Mouse (Mus musculus) lung, adult 2 months (tissue): ENCODE data around the gene Agtpbp1. TPM values are rescaled to one million over a fixed set of nuclear protein-coding genes. Genes with fewer than 3 reads are reported as not detected.

Experiments
- DNase-seq: peaks from one replicate; pipeline ENCODE4 v3.0.0; 2022
- H3K4me1 ChIP-seq: fragments of 200-500 bp; 2 replicates; pipeline ENCODE4 v1.6.1; 2011; ENCODE audit warnings: low read length; ENCODE audit not compliant: control insufficient read depth, insufficient read depth
- H3K4me3 ChIP-seq: fragments of 200-500 bp; replicated peaks from 2 replicates; pipeline ENCODE3; 2011; ENCODE audit warnings: low read depth, mild to moderate bottlenecking, control low read depth, low read length; ENCODE audit errors: extremely low read depth
- CTCF ChIP-seq: fragments of 200-500 bp; IDR thresholded peaks from 2 replicates; pipeline ENCODE4 v1.5.1; 2011; ENCODE audit warnings: mild to moderate bottlenecking, low read length, control low read depth; ENCODE audit not compliant: insufficient read depth
- POLR2A ChIP-seq: fragments of 200-500 bp; IDR thresholded peaks from 2 replicates; pipeline ENCODE4 v1.6.1; 2011; ENCODE audit warnings: low read depth, mild to moderate bottlenecking, control low read depth, low read length, borderline replicate concordance; ENCODE audit errors: extremely low read depth
- WGBS: fragments of 180-500 bp; shearing (Covaris S2); methylation state at CpG from one replicate; pipeline ENCODE4 v1.1.7; 2018; 5-methylcytosine and 5-hydroxymethylcytosine counted together
- polyA plus RNA-seq: library from polyadenylated mRNA; depleted of rRNA; stranded (reverse); fragments of >200 nt; gene quantifications from 2 replicates; pipeline ENCODE4 v1.2.3, GENCODE M21; 2012

The Agtpbp1 gene
- polyA plus RNA-seq, 1 experiment = 9.9 TPM

DNA sequence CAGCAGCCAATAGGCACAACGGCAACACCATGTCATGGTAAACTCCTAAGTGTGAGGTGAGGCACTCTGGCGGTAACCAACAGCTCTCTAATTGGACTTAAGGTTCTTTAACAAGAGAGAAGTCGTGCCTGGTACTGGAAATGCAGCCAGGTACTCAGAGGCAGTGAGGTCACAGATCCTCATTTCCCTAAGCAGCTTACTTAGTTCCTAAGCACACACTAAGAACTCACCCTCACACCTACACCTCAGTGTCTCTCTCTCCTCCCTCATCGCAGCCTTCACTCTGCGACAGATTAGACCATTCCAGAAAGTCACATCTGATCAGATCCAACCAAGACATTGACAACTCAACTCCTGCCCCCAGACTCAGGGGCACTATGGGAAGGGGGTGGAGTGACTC lies 45.0 kb downstream of the Agtpbp1 start:
- no peak overlapping the region for H3K4me3 ChIP-seq
- no peak for DNase-seq
- H3K4me1 ChIP-seq = no peaks in the 10 kb centered on the region
- 71% methylated on average over 5 of the region's 5 CpGs for WGBS
- TF ChIP-seq POLR2A = no peak
- no peak for TF ChIP-seq CTCF

DNA sequence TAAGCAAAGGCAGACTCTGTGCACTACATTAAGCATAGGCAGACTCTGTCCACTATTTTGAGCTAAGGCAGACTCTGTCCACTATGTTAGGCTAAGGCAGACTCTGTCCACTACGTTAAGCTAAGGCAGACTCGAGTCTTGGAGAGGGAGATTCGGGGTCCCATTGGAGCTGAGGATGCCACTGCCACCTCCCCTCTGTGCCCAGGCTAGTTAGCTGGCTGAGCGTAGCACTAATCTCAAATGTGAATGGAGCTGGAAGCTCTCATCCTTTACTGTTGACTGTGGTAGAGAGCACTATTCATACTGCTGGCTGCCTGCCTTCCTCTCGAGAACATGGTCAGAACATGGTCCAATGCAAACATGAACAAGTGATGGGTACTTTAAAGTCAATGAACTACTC lies 46.4 kb downstream of the Agtpbp1 start:
- TF ChIP-seq CTCF = no peak
- no peak for TF ChIP-seq POLR2A
- no peak overlapping the region for H3K4me3 ChIP-seq
- no peak for DNase-seq
- 83% methylated on average over 5 of the region's 5 CpGs for WGBS
- H3K4me1 ChIP-seq = no peaks in the 10 kb centered on the region

DNA sequence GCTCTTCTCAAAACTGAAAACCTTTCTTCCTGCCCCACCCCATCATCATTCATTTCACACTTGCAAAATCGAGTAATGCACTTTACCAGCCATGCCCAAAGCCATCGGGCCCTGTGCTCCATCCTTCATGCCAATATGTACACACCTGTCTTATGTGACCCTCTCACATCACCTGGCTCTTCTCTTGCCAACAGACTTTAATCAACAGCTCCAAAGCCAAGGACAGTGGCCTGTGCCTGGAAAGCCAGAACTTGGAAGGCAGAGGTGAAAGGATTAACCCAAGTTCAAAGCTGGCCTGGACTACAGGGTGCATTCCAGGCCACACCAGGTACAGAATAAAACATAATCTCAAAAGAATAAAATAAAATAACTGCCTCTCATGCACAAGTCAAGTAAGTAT lies 48.4 kb downstream of the Agtpbp1 start:
- Histone ChIP-seq H3K4me3 (no peak overlapping the region), H3K4me1 (no peaks in the 10 kb centered on the region)
- DNase-seq = no peak
- no peak for TF ChIP-seq CTCF
- no peak for TF ChIP-seq POLR2A
- 50% methylated on average over 2 of the region's 2 CpGs for WGBS

DNA sequence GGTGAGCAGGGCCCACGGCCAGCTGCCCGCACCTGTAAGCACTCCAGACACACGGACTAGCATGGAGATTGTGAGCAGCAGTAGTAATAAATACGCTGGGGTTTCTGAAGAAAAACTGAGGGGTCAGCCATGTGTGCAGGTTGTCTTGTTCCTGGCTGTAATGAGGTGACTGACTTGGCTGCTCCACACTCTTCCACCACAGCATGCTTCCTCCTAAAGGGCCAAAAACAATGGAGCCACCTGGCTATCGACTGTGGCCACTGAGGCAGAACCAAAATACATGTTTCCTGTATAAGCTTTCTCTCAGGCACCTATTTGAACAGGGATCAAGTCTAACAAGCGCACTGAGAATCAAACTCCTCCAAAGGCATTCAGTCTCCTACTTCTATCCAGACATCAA lies 49.3 kb downstream of the Agtpbp1 start:
- Histone ChIP-seq H3K4me1 (no peaks in the 10 kb centered on the region), H3K4me3 (no peak overlapping the region)
- DNase-seq = no peak
- TF ChIP-seq CTCF (no peak), POLR2A (no peak)
- WGBS = 81% methylated on average over 6 of the region's 6 CpGs

DNA sequence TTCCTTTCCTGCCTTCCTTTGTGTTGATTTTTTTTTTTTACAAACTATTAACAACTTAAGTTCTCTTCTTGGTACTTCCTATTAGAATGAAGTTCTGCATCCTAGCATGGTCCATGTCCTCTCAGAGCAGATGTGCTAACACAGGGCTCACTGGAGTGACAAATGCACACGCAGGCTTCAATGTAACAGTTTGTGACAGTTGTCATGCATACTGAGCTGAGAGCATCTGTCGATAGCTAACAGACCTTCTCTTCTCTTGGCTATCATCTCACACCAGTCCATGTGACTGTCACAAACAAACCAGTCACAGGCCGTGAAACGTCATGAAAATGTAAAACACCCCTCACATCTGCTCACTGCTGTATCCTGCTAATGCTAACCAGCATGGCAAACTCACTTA lies 50.7 kb downstream of the Agtpbp1 start:
- TF ChIP-seq CTCF (no peak), POLR2A (no peak)
- WGBS = 86% methylated on average over 4 of the region's 4 CpGs
- Histone ChIP-seq H3K4me1 (no peaks in the 10 kb centered on the region), H3K4me3 (no peak overlapping the region)
- DNase-seq = no peak

DNA sequence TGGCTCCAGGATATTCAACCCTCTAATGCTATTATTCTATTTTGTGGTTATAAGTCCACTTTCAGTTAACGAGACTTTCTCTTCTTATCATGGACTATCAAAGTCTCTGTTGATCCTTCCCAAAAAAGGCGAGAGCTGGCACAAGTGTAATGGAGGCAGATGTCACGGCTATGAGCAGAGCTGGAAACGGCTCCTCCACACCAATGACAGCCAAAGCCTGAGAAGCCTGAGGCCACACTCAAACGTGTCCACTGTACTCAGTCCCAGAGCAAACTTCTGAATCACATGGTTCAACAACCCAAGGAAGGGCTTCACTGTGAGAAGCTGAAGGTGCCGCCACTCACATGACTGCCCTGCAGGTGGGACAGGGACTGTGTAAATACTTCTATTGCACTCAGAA lies 51.7 kb downstream of the Agtpbp1 start:
- TF ChIP-seq CTCF (no peak), POLR2A (no peak)
- DNase-seq = no peak
- Histone ChIP-seq H3K4me1 (no peaks in the 10 kb centered on the region), H3K4me3 (no peak overlapping the region)
- 65% methylated on average over 6 of the region's 6 CpGs for WGBS

DNA sequence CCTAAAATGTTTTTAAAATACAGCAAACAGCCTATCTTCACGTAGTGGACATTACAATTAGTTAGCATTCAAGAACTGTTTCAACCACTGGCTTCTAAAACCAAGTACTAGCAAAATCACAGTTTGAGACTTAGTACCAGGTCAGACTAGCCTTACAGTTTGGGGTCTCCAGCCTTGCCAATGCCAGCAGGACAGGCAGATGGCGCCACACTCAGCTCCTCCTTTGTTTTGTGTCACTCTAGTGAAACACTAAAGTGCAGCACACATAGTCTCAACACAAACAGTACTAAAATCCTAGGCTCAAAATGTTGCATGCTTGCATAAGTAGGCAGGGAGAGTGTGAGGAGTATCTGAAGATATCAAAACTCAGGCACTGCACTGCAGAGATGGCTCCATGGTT lies 53.8 kb downstream of the Agtpbp1 start:
- WGBS = 79% methylated on average over 2 of the region's 2 CpGs
- no peak for DNase-seq
- peak; percentile 51 for TF ChIP-seq CTCF
- no peak for TF ChIP-seq POLR2A
- Histone ChIP-seq H3K4me1 (no peaks in the 10 kb centered on the region), H3K4me3 (no peak overlapping the region)

DNA sequence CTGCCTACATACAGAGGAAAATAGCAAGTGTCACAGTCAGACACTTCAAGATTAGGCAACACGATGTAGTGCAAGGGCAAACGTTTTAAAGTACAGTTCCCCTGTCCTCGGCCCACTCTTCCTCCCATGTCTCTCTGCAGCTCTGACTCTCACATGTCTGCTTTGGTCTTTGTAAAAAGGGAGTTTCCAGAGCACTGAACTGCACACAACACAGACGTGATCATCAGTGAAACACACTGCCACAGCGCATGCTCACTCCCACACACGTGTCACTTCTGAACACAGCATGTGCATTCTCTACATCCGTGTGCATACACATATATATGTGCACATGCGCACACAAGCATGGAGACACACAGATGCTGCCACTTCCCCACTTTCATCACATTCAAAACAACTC lies 54.5 kb downstream of the Agtpbp1 start:
- 87% methylated on average over 8 of the region's 8 CpGs for WGBS
- no peak for DNase-seq
- Histone ChIP-seq H3K4me1 (no peaks in the 10 kb centered on the region), H3K4me3 (no peak overlapping the region)
- TF ChIP-seq CTCF (no peak), POLR2A (no peak)

DNA sequence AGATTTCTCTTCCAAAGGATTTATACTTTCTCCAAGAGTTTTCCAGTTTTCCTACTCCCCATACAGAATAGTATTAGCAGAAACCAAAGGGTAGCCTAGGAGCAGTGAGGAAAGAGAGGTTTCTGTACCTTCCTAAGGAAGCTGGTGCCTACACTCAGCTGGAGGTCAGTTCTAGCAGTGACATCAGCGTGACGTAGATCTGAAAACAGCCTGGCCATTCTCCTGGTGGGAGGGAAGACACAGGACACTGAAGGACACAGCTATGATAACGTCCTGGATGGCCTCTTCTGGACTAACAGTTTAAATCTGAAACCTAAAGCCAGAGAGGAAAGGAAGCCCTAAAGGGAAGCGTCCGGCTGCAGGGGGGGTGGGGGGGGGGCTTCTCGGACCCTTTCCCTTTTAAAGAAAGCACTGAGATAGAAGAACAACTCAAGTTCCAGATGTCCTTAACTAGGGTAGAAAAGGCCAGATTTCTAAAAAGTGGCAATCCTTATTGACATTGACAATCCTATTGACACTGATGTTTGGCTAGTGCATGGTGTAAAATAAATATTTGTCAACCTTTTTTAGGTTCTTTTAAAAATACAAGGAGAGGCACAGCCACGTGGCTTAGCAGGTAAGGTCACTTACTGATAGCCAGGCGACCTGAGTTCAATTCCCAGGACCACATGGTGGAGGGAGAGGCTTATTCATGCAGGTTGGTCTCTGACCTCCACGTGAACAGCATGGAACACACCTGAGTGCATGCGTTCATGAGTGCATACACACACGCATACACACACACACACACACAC lies 63.6 kb downstream of the Agtpbp1 start:
- 77% methylated on average over 11 of the region's 11 CpGs for WGBS
- Histone ChIP-seq H3K4me3 (no peak overlapping the region), H3K4me1 (no peaks in the 10 kb centered on the region)
- TF ChIP-seq CTCF = no peak
- no peak for TF ChIP-seq POLR2A
- DNase-seq = no peak

DNA sequence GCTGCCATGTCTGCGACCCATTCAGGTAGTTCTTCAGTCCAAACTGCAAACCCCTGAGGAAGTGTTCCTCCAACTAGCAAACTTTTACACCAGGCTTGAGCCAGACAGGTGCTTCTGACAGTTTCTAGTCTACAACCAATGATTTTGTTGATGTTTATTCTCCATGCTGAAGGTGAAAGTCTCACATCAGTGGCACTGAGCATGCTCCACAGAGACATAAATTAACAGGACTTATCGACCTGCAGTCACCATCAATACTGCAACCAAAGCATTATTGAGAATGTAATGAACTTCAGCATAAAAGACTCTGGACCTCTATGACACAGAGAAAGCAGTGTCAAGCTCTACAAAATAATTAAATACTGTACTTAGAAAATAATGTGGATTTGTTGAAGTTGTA lies 64.2 kb downstream of the Agtpbp1 start:
- DNase-seq = no peak
- no peak for TF ChIP-seq POLR2A
- no peak for TF ChIP-seq CTCF
- 93% methylated on average over 2 of the region's 2 CpGs for WGBS
- no peak overlapping the region for H3K4me3 ChIP-seq
- H3K4me1 ChIP-seq = no peaks in the 10 kb centered on the region

DNA sequence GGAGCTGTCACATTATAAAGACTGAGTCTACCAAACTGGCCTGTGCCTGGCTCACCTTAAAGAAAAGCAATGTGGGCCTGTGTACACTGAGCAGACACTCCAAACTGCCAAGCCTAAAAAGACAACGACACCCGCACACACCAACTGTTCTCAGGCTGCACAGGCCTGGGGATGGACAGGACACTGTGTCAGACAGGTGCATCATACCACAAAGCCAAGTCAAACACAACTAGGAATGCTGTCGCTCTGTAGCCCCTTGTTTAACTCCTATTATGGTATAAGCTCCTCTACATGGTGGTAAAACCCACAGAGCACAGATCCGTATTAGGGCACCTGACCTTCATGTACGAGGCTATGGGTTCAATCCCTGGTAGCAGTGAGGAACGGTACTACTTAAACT lies 65.5 kb downstream of the Agtpbp1 start:
- H3K4me1 ChIP-seq = no peaks in the 10 kb centered on the region
- TF ChIP-seq CTCF (no peak), POLR2A (no peak)
- WGBS = 91% methylated on average over 6 of the region's 6 CpGs
- DNase-seq = no peak
- no peak overlapping the region for H3K4me3 ChIP-seq
